Mouse (Mus musculus): ENCODE measurements around the gene Sorbs1.
A peak's percentile ranks its signal among the peaks of the same experiment; 100 is the strongest.

Gene Sorbs1

DNA sequence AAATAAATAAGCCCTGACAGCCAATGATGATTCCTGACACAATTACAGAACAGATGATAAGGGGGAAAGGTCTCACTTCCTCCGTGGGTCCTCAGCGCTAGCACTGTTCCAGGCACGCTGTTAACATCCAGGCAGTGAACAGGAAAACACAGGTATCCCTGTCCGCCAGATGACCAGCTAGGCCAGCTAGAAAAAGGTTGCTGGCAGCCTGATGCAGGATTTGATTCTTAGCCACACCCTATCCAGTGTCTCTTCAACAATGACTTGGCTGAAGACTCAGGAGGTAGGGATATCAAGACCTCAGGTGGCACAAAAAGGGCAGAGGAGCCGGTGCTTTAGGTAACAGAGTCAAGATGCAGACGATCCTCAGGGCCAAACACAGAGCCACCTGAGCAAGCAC lies 32.5 kb downstream of the Sorbs1 start:
- DNase-seq (ENCODE audit: inconsistent age in 2 of 2, low spot score in 1 of 2), result no peak

DNA sequence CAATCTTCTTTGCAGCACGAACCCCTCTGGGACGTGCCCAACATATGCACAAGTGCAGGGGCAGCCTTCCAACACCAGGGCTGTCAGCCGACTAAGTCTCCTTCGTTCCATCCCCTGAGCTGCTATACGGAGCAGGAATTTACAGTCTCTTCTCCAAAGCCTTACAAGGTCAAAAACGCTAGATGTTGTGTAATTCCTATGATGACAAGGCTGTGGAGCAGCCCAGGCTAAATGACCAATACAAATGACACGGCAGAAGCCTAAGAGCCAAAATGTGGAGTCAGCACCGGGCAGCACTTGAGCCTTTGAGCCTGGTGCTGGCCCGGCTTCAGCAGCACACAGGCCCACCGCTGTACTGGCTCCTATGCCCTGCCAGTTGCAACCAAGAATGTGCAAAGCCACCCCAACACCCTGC lies 35.4 kb downstream of the Sorbs1 start:
- peak; percentile 68 to 90 for DNase-seq (ENCODE audit: inconsistent age in 2 of 2, low spot score in 1 of 2)

GRCm38 (mm10) chr19:40477445-40477941 lies 36.1 kb downstream of the Sorbs1 start:
- DNase-seq (ENCODE audit: inconsistent age in 2 of 2, low spot score in 1 of 2), result peak in 1 of 2 experiments; percentile 68

DNA sequence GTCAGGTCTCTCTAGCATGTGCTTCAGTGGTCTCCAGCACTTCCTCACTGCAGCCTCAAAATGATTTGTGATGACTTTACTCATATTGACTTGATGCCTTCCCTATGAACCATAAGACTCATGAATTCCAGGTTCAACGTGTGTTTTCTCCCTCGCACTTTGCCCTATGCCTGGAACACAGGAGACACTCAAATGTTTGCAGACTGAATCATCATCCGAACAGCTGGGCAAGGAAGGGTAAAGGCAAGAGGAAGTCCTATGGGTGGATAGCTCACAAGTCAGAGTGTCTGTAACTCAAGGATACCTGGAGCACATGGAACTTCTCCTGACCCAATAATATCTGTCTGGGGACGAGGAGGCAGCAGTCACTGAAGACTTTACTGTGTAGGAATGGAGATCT lies 37.1 kb downstream of the Sorbs1 start:
- DNase-seq (ENCODE audit: inconsistent age in 2 of 2, low spot score in 1 of 2), result no peak

GRCm38 (mm10) chr19:40471526-40472245 lies 41.9 kb downstream of the Sorbs1 start:
- no peak for DNase-seq (ENCODE audit: inconsistent age in 2 of 2, low spot score in 1 of 2)

DNA sequence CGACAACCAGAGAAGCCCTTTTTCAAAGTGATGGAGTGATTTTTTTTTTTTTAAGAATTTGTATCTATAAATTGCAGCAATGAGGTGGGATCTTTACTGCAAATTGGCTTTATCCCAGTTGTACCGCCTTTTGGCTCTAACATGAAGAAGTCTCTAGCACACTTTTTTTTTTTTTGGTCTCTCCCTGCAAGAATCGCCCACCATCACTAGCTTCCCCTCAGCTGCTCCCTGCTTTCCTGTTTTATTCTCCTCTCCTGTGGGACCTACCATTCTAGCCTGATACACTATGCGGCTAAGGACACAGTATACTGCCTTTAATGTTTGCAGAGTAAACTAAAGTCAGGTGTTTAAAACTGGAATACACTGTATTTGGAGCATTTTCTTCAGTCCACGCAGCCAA lies 43.8 kb downstream of the Sorbs1 start:
- DNase-seq (ENCODE audit: inconsistent age in 2 of 2, low spot score in 1 of 2), result no peak

- DNase-seq (ENCODE audit: inconsistent age in 2 of 2, low spot score in 1 of 2), result peak in 1 of 2 experiments; percentile 41
These were observed 45.3 kb downstream of the Sorbs1 start for GRCm38 (mm10) chr19:40468308-40468707.

GRCm38 (mm10) chr19:40467810-40468209 lies 45.8 kb downstream of the Sorbs1 start:
- DNase-seq (ENCODE audit: inconsistent age in 2 of 2, low spot score in 1 of 2), result peak; percentile 37 to 77

DNA sequence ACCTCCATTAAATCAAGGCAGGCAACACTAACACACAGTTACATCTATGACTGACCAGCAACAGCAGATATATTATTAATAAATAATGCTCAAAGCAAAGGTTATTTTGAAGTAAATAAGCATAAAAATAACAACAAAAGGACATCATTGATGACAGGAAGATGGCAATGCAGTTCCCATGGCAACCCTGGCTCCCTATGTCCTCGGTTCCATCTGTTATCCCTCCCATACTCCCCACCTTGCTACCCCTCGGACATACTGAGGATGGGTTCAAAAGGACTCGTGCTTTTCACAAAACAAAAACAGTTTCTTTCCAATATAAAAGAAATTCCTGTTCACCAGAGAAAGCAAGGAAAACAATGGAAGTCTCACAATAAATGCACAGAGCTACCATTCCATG lies 48.2 kb downstream of the Sorbs1 start:
- DNase-seq (ENCODE audit: inconsistent age in 2 of 2, low spot score in 1 of 2), result no peak

- no peak for DNase-seq (ENCODE audit: inconsistent age in 2 of 2, low spot score in 1 of 2)
These were observed 49.2 kb downstream of the Sorbs1 start for GRCm38 (mm10) chr19:40464408-40464807.

GRCm38 (mm10) chr19:40462892-40463291 lies 50.7 kb downstream of the Sorbs1 start:
- DNase-seq (ENCODE audit: inconsistent age in 2 of 2, low spot score in 1 of 2), result no peak

GRCm38 (mm10) chr19:40462481-40462880 lies 51.1 kb downstream of the Sorbs1 start:
- no peak for DNase-seq (ENCODE audit: inconsistent age in 2 of 2, low spot score in 1 of 2)

GRCm38 (mm10) chr19:40461662-40462061 lies 51.9 kb downstream of the Sorbs1 start:
- no peak for DNase-seq (ENCODE audit: inconsistent age in 2 of 2, low spot score in 1 of 2)

DNA sequence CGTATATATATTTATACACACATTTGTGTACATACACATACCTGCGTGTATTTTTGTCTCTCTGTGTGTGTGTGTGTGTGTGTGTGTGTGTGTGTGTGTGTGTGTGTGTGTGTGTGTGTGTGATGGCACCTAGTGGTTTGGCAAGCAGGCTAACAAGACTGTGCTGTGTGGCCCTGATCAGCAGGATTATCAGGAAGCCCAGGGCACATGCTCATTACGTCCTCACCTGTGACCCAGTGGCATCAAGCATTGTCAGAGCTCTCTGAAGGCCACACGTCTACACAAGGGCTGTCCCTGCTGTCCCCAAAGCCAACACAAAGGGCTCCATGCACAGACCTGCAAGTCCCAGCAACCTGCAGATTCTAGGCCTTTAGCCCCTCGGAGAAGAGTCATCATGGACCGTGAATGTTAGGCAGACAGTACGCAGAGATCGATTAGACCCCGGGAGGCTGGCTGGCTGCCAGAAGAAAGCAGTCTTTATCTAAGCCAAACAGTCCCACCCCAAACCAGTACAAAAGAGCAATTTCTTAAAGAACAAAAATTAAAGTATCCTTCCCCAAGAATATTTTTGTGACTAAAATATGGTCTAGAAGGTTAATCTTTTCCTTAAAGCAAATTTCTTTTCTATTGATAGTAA lies 52.6 kb downstream of the Sorbs1 start:
- no peak for DNase-seq (ENCODE audit: inconsistent age in 2 of 2, low spot score in 1 of 2)

DNA sequence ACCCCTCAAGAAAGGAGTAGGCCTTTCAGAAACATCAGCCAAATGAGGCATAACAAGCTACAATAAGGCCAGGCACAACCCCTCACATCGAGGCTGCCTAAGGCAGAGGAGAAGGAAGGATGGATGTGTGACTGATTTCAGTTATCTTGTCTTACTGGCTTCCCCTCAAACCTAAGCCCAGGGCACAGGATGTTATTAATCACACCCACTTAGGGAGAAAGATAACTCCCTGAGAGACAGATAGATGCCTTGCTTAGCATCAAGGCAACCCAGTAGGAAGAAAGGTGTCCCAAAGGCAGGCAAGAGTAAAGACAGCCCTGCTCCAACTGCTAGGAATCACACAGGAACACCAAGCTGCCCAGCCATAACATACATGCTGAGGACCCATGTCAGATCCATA lies 54.2 kb downstream of the Sorbs1 start:
- no peak for DNase-seq (ENCODE audit: inconsistent age in 2 of 2, low spot score in 1 of 2)

- no peak for DNase-seq (ENCODE audit: inconsistent age in 2 of 2, low spot score in 1 of 2)
These were observed 54.8 kb downstream of the Sorbs1 start for GRCm38 (mm10) chr19:40458806-40459205.

- DNase-seq (ENCODE audit: inconsistent age in 2 of 2, low spot score in 1 of 2), result no peak
These were observed 58.3 kb downstream of the Sorbs1 start for GRCm38 (mm10) chr19:40455248-40455647.

GRCm38 (mm10) chr19:40454096-40454495 lies 59.5 kb downstream of the Sorbs1 start:
- DNase-seq (ENCODE audit: inconsistent age in 2 of 2, low spot score in 1 of 2), result no peak

GRCm38 (mm10) chr19:40452201-40452600 lies 61.4 kb downstream of the Sorbs1 start:
- no peak for DNase-seq (ENCODE audit: inconsistent age in 2 of 2, low spot score in 1 of 2)

DNA sequence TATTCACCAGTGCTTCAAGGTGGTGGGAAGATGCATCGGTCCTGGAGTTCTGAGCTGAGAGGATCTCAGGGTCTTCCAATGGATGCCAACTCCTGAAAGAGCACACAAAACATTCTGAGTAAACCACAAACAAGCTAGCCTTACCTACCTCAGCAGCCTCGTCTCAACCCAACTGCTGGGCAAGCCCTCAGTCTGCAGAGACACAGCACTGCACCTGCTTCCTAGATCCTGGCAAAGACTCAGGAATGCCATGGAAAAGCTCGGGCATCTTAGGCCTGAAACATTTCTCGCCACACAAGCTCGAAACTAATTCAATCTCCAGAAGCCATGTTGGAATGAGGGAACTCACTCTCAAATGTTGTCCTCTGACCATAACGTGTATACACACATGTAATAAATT lies 62.3 kb downstream of the Sorbs1 start:
- no peak for DNase-seq (ENCODE audit: inconsistent age in 2 of 2, low spot score in 1 of 2)

- DNase-seq (ENCODE audit: inconsistent age in 2 of 2, low spot score in 1 of 2), result no peak
These were observed 67.1 kb downstream of the Sorbs1 start for GRCm38 (mm10) chr19:40446525-40446924.

GRCm38 (mm10) chr19:40442377-40442776 lies 71.2 kb downstream of the Sorbs1 start:
- DNase-seq (ENCODE audit: inconsistent age in 2 of 2, low spot score in 1 of 2), result no peak

GRCm38 (mm10) chr19:40440951-40441350 lies 72.6 kb downstream of the Sorbs1 start:
- no peak for DNase-seq (ENCODE audit: inconsistent age in 2 of 2, low spot score in 1 of 2)
